Mouse (Mus musculus) cerebellum, adult 9-11 months (tissue): Measurements from ENCODE around the gene Rbm47.

Experiments used
- DNase-seq: peaks from one replicate; pipeline ENCODE4 v3.0.0; 2022

Gene Rbm47

DNA sequence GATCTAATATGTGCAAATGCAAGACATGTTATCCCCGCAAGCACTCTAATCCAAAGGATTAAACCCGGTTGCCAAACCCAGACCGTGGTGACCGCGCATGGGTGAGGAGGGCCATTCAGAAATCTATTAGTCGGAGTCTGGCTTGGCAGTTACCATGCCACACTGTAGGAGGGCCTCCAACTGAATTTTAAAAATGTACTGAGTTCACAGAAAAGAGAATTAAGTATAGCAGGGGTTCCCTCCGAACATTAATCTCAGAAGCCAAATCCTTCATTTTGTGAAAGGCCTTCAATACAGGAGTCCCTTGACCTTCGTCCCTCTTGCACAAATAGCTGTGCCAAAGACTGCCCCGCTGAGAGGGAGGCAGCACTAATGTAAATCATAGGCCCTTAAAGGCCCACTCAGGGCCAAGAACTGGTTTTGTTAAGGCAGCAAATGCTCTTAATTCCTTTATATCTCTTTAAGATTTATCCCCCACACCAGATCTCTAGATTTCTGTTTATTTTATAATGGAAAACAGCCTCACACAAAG, 16.4 kb downstream of the Rbm47 start:
- DNase-seq, result no peak

DNA sequence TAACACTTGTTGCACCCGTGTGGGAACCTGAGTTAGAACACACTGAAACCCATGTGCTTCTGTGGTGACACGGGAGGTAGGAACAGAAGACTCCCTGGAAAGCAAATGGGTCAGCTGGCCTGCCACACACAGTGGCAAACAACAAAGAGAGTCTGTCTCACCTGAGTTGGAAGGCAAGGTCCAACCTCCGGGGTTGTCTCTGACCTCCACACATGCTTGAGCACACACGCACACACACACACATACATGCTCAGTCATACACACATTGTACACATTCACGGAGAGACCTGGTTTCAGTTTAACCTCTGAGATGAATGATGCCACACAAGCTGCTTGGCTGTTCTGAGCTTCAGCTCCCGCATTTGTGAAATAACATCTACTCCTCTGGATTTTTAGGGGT, 18.3 kb downstream of the Rbm47 start:
- no peak for DNase-seq

- DNase-seq, result no peak
Observed at GRCm38 (mm10) chr5:66153486-66153885, 19.4 kb downstream of the Rbm47 start.

GRCm38 (mm10) chr5:66151301-66152188, 21.4 kb downstream of the Rbm47 start:
- DNase-seq, result peak; percentile 7

- DNase-seq, result peak; percentile 10
Observed at GRCm38 (mm10) chr5:66150706-66151300, 22.1 kb downstream of the Rbm47 start.

GRCm38 (mm10) chr5:66150106-66150705, 22.7 kb downstream of the Rbm47 start:
- DNase-seq, result no peak

- DNase-seq, result no peak
Observed at GRCm38 (mm10) chr5:66149571-66149970, 23.3 kb downstream of the Rbm47 start.

- no peak for DNase-seq
Observed at GRCm38 (mm10) chr5:66149111-66149510, 23.8 kb downstream of the Rbm47 start.

GRCm38 (mm10) chr5:66147313-66147712, 25.6 kb downstream of the Rbm47 start:
- DNase-seq, result no peak

DNA sequence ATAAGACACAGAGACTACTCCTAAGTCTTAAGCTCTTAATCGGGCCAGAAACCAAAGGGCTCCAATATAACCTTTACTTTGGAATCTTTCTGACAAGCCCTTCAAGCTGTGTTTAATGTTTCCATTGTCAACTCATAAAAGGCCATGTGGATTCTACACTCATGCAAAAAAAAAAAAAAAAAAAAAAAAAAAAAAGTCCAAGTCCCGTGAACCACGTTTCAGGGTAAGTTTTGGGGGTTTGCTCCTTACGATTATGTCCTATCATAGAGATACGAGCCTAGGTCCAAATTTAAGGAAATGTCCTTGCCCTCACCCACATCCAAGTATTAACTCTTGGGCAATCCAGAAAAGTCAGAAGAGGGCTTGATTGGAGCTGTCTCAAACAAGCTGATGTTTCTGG, 27.3 kb downstream of the Rbm47 start:
- no peak for DNase-seq

DNA sequence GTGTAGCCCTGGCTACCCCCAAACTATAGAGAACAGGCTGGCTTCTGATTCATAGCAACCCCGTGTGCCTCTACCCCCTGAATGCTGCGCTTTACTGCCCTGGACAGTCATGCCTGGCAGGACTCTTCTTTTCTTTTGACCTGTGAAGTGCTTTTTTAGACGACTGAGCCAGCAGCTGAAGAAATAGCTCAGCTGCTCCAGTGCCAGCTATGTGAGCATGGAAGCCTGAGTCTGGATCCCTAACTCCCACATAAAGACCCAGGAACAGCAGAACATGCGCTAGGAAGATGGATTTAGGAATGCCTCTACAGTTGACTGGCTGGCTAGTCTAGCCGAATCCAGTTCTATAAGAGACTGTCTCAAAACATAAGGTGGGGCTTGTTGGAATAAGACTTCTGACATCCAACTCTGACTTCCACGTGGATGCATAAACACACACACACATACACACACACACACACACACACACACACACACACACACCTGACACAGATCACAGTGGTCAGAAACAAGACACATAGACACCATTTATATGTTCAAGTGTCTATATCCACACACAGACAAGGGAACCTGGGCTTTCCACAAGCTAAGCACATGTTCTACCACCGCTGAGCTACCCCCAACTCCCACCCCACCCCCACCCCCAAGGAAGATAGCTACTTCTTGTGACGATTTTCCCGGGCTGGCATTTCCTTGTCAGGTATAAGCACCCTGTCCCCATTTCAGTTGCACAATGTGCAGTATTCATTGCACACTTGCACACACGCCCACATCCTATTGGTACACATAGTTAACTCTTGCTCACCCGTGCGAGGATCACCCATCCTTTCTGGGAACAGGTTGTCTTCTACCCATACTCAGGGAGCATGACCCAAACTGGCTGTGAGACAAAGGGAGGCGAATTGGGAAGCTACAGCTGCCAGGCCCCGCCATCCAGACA, 29.6 kb downstream of the Rbm47 start:
- no peak for DNase-seq

DNA sequence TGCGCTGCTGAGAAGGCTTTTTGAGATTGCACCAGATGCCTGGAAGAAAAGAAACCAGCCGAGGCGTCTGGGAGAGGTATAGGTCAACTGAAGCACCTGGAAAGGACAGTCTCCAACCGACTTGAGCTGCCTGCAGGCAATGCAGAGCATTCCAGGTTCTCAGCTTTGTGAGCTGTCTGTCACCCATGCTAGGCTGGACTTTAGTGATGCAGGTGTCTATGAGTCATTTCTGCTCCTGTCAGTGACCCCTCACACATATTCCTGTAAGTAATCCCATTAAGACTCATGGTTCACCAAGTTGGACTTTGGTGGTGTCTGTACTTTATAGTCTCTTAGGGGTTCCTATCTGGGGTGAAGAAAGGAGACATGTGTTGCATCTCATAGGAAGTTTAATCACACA, 31.4 kb downstream of the Rbm47 start:
- DNase-seq, result no peak

- DNase-seq, result no peak
Observed at GRCm38 (mm10) chr5:66139634-66140295, 33.2 kb downstream of the Rbm47 start.

- no peak for DNase-seq
Observed at GRCm38 (mm10) chr5:66139171-66139570, 33.7 kb downstream of the Rbm47 start.

DNA sequence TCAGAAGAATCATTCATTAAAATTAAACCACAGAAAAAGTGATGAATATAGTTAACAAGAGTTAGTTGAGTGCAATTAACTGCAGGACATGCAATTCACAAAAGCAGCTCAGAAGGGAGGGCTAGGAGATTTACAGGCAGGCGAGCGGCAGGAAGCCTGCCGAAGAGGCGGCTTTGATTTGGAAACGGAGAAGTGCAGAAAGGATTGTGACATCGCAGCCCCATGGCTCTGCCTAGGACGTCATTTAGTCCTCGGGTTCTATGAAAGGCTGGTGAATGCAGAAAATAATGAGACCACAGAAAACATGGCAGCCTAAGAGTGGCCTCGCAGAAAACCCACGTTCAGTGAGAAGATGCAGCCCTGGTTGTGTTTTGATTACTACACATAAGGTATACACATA, 34.3 kb downstream of the Rbm47 start:
- DNase-seq, result no peak

- no peak for DNase-seq
Observed at GRCm38 (mm10) chr5:66137250-66137649, 35.7 kb downstream of the Rbm47 start.

GRCm38 (mm10) chr5:66135853-66136210, 37.1 kb downstream of the Rbm47 start:
- no peak for DNase-seq

DNA sequence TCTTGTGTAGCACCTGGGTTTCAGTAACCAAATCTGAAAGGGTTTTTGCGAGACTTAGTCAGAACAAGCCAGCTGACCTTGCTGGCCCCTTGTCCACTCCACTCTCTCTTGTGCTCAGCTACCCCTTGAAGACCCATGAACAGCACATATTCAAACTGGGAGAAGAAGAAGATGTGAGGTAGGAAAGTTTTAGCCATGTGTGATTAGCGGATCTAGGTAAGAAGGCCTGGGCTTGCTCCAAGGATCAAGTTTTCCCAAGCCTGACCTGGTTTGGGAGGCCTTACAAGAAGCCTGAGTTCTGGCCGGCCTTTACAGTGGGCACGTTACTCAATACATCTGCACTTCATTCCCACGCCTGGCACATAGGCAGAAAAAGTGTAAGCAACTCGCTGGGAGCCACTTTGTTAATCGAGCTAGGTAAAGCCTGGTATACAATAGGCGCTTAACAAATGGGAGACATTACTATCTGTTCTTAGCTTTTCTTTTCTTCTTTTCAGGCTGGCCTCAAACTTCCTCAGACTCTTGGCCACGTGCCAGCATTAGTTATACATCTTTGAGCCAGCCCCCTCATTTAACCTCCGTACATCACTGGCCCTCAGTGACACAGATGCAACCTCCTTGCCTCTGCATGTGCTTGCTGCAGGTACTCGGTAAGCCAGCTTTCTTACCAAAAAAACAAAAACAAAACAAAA, 37.6 kb downstream of the Rbm47 start:
- DNase-seq, result no peak

GRCm38 (mm10) chr5:66134578-66134977, 38.3 kb downstream of the Rbm47 start:
- no peak for DNase-seq

DNA sequence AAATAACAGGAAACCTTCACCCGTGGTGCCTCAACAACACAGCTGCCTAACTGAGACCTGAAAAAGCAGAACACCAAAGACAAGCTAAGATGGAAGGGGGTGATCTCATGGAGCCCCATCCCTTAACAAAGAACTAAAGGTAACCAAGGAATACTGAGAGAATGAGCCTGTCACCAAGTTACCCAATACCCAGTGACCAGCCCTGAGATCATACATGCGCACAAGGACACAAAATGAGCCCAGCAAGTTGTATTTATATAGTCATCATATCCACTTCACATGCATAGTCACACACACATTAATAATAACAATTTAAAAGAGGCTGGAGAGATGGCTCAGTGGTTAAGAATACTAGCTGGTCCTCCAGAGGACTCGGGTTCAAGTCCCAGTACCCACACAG, 44.0 kb downstream of the Rbm47 start:
- no peak for DNase-seq

DNA sequence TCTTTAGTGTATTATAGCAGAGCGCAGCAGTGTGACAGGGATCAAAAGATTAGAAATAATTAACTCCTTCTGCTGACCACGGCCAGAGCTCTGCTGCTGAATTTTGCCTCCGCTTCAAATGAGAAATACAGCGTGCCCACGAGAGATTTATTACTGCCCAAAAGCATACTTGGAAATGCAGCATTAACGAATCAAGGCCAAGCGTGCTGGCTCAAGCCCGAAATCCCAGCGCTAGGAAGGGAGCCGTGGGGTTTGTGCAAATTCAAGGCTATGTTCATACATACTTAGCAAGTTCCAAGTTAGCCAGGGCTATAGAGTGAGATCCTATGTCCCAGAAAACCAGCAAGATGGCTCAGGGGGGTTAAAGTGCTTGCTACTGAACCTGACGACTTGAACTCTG, 47.5 kb downstream of the Rbm47 start:
- DNase-seq, result no peak

DNA sequence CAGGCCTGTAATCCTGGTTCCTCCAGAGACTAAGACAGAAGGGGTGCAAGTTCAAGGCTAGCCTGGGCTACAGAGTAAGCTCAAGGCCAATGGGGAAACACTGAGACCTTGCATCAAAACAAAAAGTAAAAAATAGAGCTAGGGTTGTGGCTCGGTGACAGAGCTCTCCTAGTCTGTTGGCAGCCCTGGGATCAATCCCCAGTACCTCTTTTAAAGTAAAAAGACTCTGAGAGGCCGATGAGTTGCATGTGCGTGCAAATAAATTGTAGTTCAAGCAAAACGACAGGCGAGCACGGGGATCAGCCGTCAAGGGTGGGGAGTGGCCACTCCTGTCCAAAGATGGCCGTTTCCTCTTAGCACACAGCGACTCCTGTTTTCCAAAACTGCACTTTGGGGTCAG, 48.0 kb downstream of the Rbm47 start:
- DNase-seq, result no peak
